ENCODE assay signal across 10 mouse cellular contexts in genomic region chr11:98964616-98965415, GRCm38 (mm10). TPM values are rescaled to one million over a fixed set of nuclear protein-coding genes. Genes with fewer than 3 reads are reported as not detected.
A peak's percentile ranks its signal among the peaks of the same experiment; 100 is the strongest.
DNase-seq lines count a peak whose midpoint lies in the region; ATAC-seq and TF ChIP-seq lines count a peak whose summit lies in the region.
"Had no signal": no experiment of that assay in that cellular context is flagged by ENCODE, and none has a peak within 500 bp of the region (broad histone marks: within the 10 kb centered on the region; RNA-seq: fewer than 3 reads in every experiment).

No protein-coding gene starts in this region.

- no peaks in the 10 kb centered on the region for H3K27me3 ChIP-seq in embryonic facial prominence, embryonic 11.5 days (ENCODE audit: control insufficient read depth, insufficient read depth, low read length)
- no peaks in the 10 kb centered on the region for H3K27me3 ChIP-seq in limb, embryonic 13.5 days
- H3K27me3 ChIP-seq in small intestine, adult 2 months (ENCODE audit: control insufficient read depth, insufficient read depth, low read length), result no peaks in the 10 kb centered on the region

- no peak for TF ChIP-seq CTCF in small intestine, adult 2 months (IDR thresholded peaks at IDR 0.05; ENCODE audit: extremely low read depth, insufficient read length, insufficient replicate concordance, low read depth, low read length)

- H3K4me2 ChIP-seq in embryonic facial prominence, embryonic 11.5 days (ENCODE audit: low read depth, low read length), result peak overlapping the region; percentile 64
- peak overlapping the region; percentile 95 for H3K4me2 ChIP-seq in limb, embryonic 13.5 days (replicated peaks)

- H3K9ac ChIP-seq in embryonic facial prominence, embryonic 11.5 days (replicated peaks; ENCODE audit: low read length), result peak overlapping the region; percentile 60
- peak overlapping the region; percentile 80 for H3K9ac ChIP-seq in limb, embryonic 13.5 days

- no peaks in the 10 kb centered on the region for H3K9me3 ChIP-seq in embryonic facial prominence, embryonic 11.5 days (replicated peaks; ENCODE audit: control insufficient read depth, low read length)
- H3K9me3 ChIP-seq in limb, embryonic 13.5 days, result no peaks in the 10 kb centered on the region

- peak; percentile 69 for DNase-seq in kidney, adult 18-20 months
- no peak for DNase-seq in kidney, adult 11 months
- no peak for DNase-seq in embryonic facial prominence, embryonic 11.5 days (ENCODE audit: low spot score)
- DNase-seq in heart, postnatal 10 days, result peak; percentile 78 to 83
- DNase-seq in spleen, postnatal 14 days (ENCODE audit: low spot score in 2 of 2), result no peak
- no peak for DNase-seq in urinary bladder, adult 18-20 months (ENCODE audit: low spot score in 2 of 2)

- no peak for TF ChIP-seq POLR2A in small intestine, adult 2 months (IDR thresholded peaks at IDR 0.05; ENCODE audit: low read depth, low read length)

- ATAC-seq in embryonic facial prominence, embryonic 11.5 days (replicated peaks; ENCODE audit: insufficient number of reproducible peaks, low FRiP score, low TSS enrichment, low read depth), result no peak
- ATAC-seq in limb, embryonic 13.5 days (ENCODE audit: low FRiP score, low read depth), result no peak

- H3K4me1 ChIP-seq in embryonic facial prominence, embryonic 11.5 days (ENCODE audit: control insufficient read depth, insufficient read depth, low read length), result peaks cover 71% of the 10 kb centered on the region
- peaks cover 98% of the 10 kb centered on the region for H3K4me1 ChIP-seq in limb, embryonic 13.5 days
- H3K4me1 ChIP-seq in small intestine, adult 2 months (ENCODE audit: control insufficient read depth, insufficient read depth, insufficient read length, low read length), result peaks cover 35% of the 10 kb centered on the region

- H3K27ac ChIP-seq in embryonic facial prominence, embryonic 11.5 days (replicated peaks; ENCODE audit: low read depth, low read length), result peak overlapping the region; percentile 87
- H3K27ac ChIP-seq in limb, embryonic 13.5 days, result peak overlapping the region; percentile 93
- peak overlapping the region; percentile 43; the same call in 1 of the 2 replicates for H3K27ac ChIP-seq in small intestine, adult 2 months (ENCODE audit: insufficient read depth, low read depth, low read length)

- 12% methylated on average over 15 of the region's 15 CpGs for WGBS in embryonic facial prominence, embryonic 11.5 days
- WGBS in limb, embryonic 13.5 days, result 14% methylated on average over 15 of the region's 15 CpGs
- WGBS in small intestine, adult 2 months, result 26% methylated on average over 15 of the region's 15 CpGs

- intact Hi-C loops in heart, postnatal 10 days (cut with DNase I), result no loop called here

- H3K36me3 ChIP-seq in embryonic facial prominence, embryonic 11.5 days (replicated peaks; ENCODE audit: control insufficient read depth, insufficient read depth, low read depth, low read length), result no peaks in the 10 kb centered on the region; the same call in none of the 2 replicates
- peaks cover 32% of the 10 kb centered on the region for H3K36me3 ChIP-seq in limb, embryonic 13.5 days
- H3K36me3 ChIP-seq in small intestine, adult 2 months (ENCODE audit: control insufficient read depth, insufficient read depth, low read length), result peaks cover 37% of the 10 kb centered on the region

- H3K4me3 ChIP-seq in embryonic facial prominence, embryonic 11.5 days (ENCODE audit: low read depth, low read length), result no peak overlapping the region
- H3K4me3 ChIP-seq in limb, embryonic 13.5 days, result peak overlapping the region; percentile 73
- peak overlapping the region; percentile 17 for H3K4me3 ChIP-seq in small intestine, adult 2 months (ENCODE audit: low read depth, low read length)
- H3K4me3 ChIP-seq: erythroblast, embryonic 14.5 days had no signal

RNA-seq across cellular contexts. Expression of gene Gjd3, which starts 18.0 kb away (rescaled TPM):
- 0.25 and 0.43 TPM in 2 replicates for polyA plus RNA-seq in embryonic facial prominence, embryonic 11.5 days (2014; fragmentation: Nextera tagmentation; extraction: Ambion mirVana)
- total RNA-seq in heart, postnatal 10 days (2021), result 1 to 10 TPM; 1.3 to 2.0 TPM
- polyA plus RNA-seq in limb, embryonic 13.5 days (2015; fragmentation: Nextera tagmentation; extraction: Ambion mirVana), result 0.41 and 0.78 TPM in 2 replicates
- 3.6 and 5.8 TPM in 2 replicates for polyA plus RNA-seq in small intestine, adult 2 months (2012; rRNA removed)
- total RNA-seq: MEL had no signal
- polyA plus RNA-seq: erythroblast, embryonic 14.5 days had no signal

RNA-seq across cellular contexts. Expression of gene Rara, which starts 37.2 kb away (rescaled TPM):
- polyA plus RNA-seq in embryonic facial prominence, embryonic 11.5 days (2014; fragmentation: Nextera tagmentation; extraction: Ambion mirVana), result 32.7 and 40.2 TPM in 2 replicates
- total RNA-seq in heart, postnatal 10 days (2021), result 10 to 100 TPM; 31.9 to 33.0 TPM
- 46.5 and 49.8 TPM in 2 replicates for polyA plus RNA-seq in limb, embryonic 13.5 days (2015; fragmentation: Nextera tagmentation; extraction: Ambion mirVana)
- polyA plus RNA-seq in small intestine, adult 2 months (2012; rRNA removed), result 25.3 and 56.3 TPM in 2 replicates

RNA-seq across cellular contexts. Expression of gene Cdc6, which starts 57.2 kb away (rescaled TPM):
- 55.4 and 57.1 TPM in 2 replicates for polyA plus RNA-seq in embryonic facial prominence, embryonic 11.5 days (2014; fragmentation: Nextera tagmentation; extraction: Ambion mirVana)
- 1 to 10 TPM; 3.3 to 3.6 TPM for total RNA-seq in heart, postnatal 10 days (2021)
- 31.4 and 32.3 TPM in 2 replicates for polyA plus RNA-seq in limb, embryonic 13.5 days (2015; fragmentation: Nextera tagmentation; extraction: Ambion mirVana)
- 0.37 and 0.65 TPM in 2 replicates for polyA plus RNA-seq in small intestine, adult 2 months (2012; rRNA removed)

RNA-seq across cellular contexts. Expression of gene Top2a, which starts 59.2 kb away (rescaled TPM):
- 397 and 439 TPM in 2 replicates for polyA plus RNA-seq in embryonic facial prominence, embryonic 11.5 days (2014; fragmentation: Nextera tagmentation; extraction: Ambion mirVana)
- total RNA-seq in heart, postnatal 10 days (2021), result 10 to 100 TPM; 53.3 to 57.0 TPM
- polyA plus RNA-seq in limb, embryonic 13.5 days (2015; fragmentation: Nextera tagmentation; extraction: Ambion mirVana), result 270 and 275 TPM in 2 replicates
- polyA plus RNA-seq in small intestine, adult 2 months (2012; rRNA removed), result 1.7 and 5.8 TPM in 2 replicates

Comparison
In these comparisons a context has a peak if more than half of its experiments do, and no peak if none do; other contexts are left out.
1. DNase-seq: peak in kidney, adult 18-20 months (single experiment) and heart, postnatal 10 days (2 of 2); none in kidney, adult 11 months (single experiment), embryonic facial prominence, embryonic 11.5 days (single experiment), spleen, postnatal 14 days (0 of 2) and urinary bladder, adult 18-20 months (0 of 2).
2. H3K27ac ChIP-seq: peak in every context shown above with its lines; median percentile 93 in limb, embryonic 13.5 days; 87 in embryonic facial prominence, embryonic 11.5 days; 43 in small intestine, adult 2 months.
3. RNA of gene Cdc6, which starts 57.2 kb away (polyA plus RNA-seq): 55.4 to 57.1 TPM in embryonic facial prominence, embryonic 11.5 days and 31.4 to 32.3 TPM in limb, embryonic 13.5 days; 0.37 to 0.65 TPM in small intestine, adult 2 months; every median in the first group is over 10 times any median in the second.